Mouse (Mus musculus): ENCODE results near the gene Akap2.

Akap2 gene

DNA sequence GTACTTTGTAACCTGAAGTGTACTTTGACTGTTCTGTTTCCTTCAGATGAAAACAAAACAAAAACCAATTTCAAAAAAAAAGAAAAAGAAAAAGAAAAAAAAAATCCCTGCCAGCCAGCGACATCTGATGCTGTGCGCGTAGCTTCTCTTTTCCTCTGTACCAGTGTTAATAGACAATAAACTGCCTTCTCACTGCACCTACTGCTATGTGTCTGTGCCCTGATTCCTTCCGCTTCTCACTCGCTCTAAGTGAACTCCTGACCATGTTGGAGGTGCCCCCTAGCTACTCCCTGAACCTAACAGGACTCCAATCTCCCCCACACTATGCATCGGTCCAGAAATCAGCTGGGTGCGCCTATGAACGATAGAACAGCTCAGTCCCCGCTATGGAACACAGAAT is at the start of gene Akap2:
Gene Akap2 (plus strand): TSS at position 304 of the 400 bp plus-strand sequence.
- no peak for DNase-seq

DNA sequence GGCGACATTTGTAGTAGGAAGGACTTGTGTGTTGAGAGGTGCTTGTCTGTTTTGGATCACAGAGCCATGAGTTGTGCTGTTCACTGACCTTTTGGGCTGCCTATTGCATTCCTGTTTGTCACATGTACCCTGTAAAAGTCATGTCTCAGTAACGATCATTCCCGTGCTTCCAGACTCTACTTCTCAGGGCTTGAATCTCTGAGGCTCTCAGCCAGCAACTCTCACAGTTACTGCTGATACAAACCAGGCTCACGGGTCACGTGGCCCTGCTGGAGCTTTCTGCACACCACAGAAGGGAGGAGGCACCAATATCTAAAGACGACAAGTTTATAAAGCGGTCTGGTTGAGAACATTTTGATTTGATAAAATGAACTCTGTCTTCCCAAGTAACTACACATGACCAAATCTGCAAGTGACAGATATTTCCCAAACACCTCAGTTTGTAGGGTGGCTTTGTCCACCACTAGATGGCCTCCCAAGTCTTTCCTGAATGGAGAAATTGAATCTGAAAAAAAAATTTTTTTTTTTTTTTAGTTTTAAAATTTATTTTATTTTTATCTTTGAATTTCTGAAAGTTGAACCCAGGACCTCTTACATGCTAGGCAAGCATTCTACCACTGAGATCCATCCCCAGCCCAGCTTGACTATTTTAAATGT is 46.5 kb upstream of the Akap2 start:
- no peak for DNase-seq

DNA sequence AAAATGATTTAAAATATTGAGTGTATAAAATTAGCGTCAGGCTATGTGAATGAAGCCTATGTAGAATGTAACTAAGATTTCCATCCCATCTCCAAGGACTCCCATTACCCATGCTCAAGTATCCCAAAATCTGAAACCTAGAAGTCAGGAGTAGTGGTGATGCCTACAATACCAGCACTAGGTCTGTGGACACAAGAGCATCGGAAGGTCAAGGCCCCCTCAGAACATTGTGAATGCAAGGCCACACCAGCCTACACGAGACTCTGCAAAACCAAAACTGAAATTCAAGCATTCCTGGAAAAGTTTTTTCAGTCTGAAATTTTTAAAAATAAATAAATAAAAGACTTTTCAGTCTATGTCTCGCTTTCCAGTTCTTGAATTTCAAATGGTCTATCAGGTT is 44.9 kb upstream of the Akap2 start:
- DNase-seq: no peak

GRCm38 (mm10) chr4:57672996-57673906 is 44.2 kb upstream of the Akap2 start:
- DNase-seq: peak; percentile 87

GRCm38 (mm10) chr4:57674351-57674750 is 43.1 kb upstream of the Akap2 start:
- DNase-seq: no peak

GRCm38 (mm10) chr4:57675387-57675786 is 42.1 kb upstream of the Akap2 start:
- DNase-seq: no peak

GRCm38 (mm10) chr4:57677916-57678315 is 39.5 kb upstream of the Akap2 start:
- DNase-seq: no peak

DNA sequence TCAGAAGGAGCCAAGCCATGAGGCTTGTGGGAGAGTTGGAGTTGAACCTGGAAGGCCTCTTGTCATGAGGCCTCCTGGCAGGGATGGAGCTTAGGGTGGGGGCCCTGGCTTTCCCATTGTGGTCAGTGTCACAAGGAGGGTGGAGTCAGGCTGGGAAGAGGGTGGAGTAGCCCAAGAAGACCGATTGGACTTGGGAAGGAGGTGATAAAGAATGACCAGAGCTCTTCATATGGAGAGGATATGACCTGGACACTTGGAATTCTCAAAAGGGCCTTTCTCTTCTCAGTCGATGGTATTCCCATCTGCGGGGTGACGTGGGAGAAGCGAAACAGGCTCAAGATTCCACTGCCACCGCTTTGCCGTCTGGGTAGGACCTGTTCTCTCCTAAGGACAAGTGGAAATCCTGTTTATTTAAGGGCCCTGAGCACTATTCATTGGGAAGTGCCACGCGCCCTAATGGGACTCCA is 38.4 kb upstream of the Akap2 start:
- DNase-seq: no peak

DNA sequence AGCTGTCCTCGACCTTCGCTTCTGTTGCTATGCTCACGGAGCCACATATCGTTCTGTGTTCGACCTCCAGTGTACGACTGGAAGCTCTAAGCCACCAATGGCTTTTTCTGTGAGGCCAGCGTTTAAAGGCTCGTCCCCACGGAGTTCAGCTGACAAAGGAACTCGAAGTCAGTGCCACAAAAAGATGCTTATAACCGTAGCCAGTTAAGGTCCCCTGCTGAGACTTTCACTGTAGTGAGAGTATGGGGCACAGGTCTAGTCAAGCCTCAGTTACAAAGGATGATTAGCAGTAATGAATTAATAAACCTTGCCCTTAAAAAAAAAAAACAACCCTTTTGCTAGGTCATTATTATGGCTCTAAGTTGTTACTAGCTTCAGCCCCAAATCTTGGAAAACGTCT is 37.3 kb upstream of the Akap2 start:
- no peak for DNase-seq

DNA sequence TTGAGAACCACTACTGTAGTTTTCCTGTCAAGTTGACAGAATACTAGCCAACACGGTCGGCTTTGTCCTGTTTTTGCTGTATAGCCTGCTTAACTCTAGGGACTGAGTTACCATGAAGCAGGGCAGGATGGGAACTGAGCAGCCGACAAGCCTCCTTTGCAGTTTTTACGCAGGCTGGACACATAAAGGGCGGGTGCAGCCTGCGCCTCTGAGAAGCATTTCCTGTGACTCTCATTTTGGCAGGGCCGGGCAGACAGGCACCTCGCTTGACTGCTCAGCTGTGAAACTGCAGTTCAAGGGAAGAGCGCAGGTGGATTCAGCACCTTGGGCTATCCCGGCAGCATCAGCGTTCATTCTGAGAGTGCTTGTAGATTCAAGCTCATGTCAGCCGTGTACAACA is 35.9 kb upstream of the Akap2 start:
- DNase-seq: peak; percentile 30

- DNase-seq: no peak
Observed at GRCm38 (mm10) chr4:57682341-57682740, 35.1 kb upstream of the Akap2 start.

DNA sequence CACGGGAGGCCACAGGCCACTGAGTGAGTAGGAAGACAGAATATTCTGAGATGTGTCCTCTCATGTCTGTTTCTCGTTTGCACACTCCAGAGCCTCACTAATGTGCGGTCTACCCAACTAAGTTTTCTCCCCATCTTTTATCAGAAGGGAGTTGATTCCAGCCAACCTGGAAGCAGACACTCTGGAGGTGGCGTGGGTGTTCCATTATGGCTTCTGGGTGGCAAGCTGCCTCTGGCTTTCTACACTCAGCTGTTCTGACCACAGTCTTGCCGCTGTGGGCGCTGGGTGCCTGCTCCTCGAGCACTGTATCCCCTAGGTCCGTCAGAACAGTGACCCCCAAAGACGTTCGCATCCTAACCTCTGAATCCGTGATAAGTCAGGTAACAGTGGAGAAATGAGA is 34.5 kb upstream of the Akap2 start:
- DNase-seq: no peak

DNA sequence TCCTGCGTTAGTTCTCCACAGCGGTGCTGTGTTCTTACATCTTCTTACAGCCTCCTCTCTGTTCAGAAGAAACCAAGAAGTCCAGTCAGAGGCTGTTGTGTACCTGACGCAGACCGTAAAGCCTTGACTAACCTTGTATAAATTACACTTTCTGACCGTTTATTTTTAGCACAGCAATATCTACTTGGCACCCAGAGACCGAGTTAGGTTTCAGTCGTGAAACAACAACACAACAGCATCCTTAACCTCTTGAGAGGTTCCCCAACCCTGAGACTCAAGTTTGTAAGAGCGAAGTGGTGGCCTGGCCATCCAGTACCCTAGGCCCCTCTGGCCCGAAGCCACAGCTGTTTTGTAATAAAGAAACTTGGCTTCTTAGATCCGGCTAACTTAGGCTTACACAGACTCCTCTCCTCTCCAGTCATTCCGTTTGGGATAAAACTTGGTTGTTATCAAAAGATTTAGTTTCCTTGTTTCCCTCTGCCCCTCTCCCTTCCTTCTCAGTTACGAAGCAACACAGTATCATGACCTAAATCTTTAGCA is 32.7 kb upstream of the Akap2 start:
- no peak for DNase-seq

DNA sequence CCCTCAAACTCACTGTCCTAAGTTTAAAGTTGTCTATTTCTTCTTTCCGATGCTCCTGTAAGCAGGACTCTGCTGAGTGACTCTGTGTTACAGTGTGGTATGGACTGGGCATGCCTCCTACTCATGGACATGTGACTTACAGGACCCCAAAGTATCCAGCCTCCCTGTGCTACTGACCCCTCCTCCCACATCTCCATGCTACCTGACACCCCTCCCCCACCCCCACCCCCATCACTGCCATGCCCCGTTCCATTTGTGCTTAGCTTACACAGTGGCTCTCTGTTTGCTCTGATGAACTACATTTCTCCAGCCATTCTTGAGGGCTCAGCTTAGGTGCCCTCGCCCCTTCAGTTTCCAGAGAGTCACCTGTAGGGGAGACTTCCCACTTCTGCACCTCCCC is 30.7 kb upstream of the Akap2 start:
- no peak for DNase-seq

GRCm38 (mm10) chr4:57687583-57687982 is 29.9 kb upstream of the Akap2 start:
- DNase-seq: no peak

DNA sequence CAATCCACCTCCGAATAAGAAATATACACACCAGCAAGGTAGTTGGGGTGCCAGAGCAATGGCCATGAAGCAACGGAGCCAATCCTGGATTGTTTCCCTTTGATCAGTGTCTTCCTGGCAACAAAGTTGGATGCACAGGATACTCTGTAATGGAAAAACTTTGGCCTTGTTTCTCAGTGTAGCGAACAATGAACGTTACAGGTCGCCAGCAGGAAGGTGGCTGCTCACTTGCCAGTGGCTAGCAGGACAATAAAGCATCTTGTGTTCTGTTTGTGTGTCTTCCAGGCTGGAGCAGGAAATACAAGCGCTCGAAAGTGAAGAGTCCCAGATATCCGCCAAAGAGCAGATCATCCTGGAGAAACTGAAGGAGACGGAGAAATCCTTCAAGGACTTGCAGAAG is 29.3 kb upstream of the Akap2 start:
- DNase-seq: no peak

GRCm38 (mm10) chr4:57690001-57690400 is 27.5 kb upstream of the Akap2 start:
- no peak for DNase-seq

GRCm38 (mm10) chr4:57690805-57691204 is 26.7 kb upstream of the Akap2 start:
- no peak for DNase-seq

- no peak for DNase-seq
Observed at GRCm38 (mm10) chr4:57694356-57695136, 22.9 kb upstream of the Akap2 start.

DNA sequence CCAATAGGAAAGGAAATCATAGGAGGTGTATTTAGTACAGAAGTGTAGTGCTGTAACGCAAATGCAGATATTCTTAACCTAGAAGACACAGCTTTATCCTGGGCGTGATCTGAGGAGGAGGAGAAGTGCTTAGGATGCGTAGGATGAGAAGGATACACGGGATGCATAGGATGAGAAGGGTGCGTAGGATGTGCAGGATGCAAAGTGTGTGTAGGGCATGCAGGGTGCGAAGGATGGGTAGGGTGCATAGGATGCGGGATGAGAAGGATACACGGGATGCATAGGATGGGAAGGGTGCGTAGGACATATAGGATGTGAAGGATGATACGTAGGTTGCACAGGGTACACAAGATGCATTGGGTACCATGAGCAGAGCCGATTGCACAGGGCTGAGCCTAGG is 20.5 kb upstream of the Akap2 start:
- no peak for DNase-seq

GRCm38 (mm10) chr4:57697918-57698611 is 19.4 kb upstream of the Akap2 start:
- DNase-seq: no peak

DNA sequence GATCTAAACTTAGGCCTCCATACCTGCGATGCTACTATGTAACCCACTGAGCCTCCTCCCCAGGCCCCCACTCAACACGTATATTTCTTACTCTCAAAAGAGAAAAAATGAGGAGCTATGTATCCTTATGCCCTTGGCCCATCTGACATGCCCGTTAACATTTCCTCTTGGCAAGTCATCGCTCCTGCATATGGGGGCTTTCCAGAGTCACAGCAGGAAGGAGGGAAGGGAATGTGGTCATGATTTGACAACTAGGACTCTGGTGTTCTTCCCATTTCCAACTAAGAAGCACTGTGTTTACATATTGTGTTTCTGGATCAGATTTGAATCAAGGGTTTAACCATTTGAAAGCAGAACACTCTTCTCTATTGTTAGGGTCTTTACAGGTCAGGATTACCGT is 15.9 kb upstream of the Akap2 start:
- DNase-seq: no peak
